Mouse (Mus musculus) left cerebral cortex, postnatal 4 days (tissue): ENCODE data around the gene Guca2a. TPM values are rescaled to one million over a fixed set of nuclear protein-coding genes. Genes with fewer than 3 reads are reported as not detected.

Source experiments
- DNase-seq: peaks from one replicate; pipeline ENCODE4 v3.0.0-alpha.2; 2022
- intact Hi-C: fragments of 180-260 bp; cut with DNase I; formaldehyde crosslinking; loops from one replicate; pipeline ENCODE4 v1.15.1; 2025
- total RNA-seq, 2 experiments: library from RNA; stranded (reverse); gene quantifications; 2 replicates each; pipeline ENCODE4 v1.2.3; 2021

Gene Guca2a
- total RNA-seq, 2 experiments from 2014 or later: not detected

- intact Hi-C loops: no loop called here
- no peak for DNase-seq
Measured at GRCm38 (mm10) chr4:119685746-119686145, 48.2 kb downstream of the Guca2a start.

Other genes starting within 250 kb of the Guca2a start
- gene Ccdc30, start 222.2 kb upstream of the Guca2a start, total RNA-seq: 10 to 100 TPM; 20.5 to 21.3 TPM
- gene Ppcs, start 215.3 kb upstream of the Guca2a start, total RNA-seq: 1 to 10 TPM; 5.0 to 5.8 TPM
- gene Zmynd12, start 214.9 kb upstream of the Guca2a start, total RNA-seq: under 1 TPM; 0.26 to 0.40 TPM
- 10 to 100 TPM; 28.2 to 29.0 TPM for gene Rimkla, start 145.1 kb upstream of the Guca2a start, total RNA-seq
- 10 to 100 TPM; 81.2 to 82.6 TPM for gene Foxj3, start 100.7 kb upstream of the Guca2a start, total RNA-seq
- gene Frg2f1, start 98.2 kb upstream of the Guca2a start, total RNA-seq: 10 to 100 TPM; 24.1 to 28.0 TPM
- gene Guca2b, start 21.2 kb downstream of the Guca2a start, total RNA-seq: not detected
- gene Hivep3, start 96.1 kb downstream of the Guca2a start, total RNA-seq: 10 to 100 TPM; 63.9 to 64.4 TPM